Mouse (Mus musculus) heart, adult 2 months (tissue): ENCODE data around the gene Hdac4. TPM values are rescaled to one million over a fixed set of nuclear protein-coding genes. Genes with fewer than 3 reads are reported as not detected.

Source experiments
- DNase-seq, 2 experiments: peaks; one replicate each; pipeline ENCODE4 v3.0.0; 2021
- H3K27ac ChIP-seq: fragments of 200-600 bp; 2 replicates; pipeline ENCODE4 v1.8.1; 2022
- H3K27me3 ChIP-seq: fragments of 200-500 bp; 2 replicates; pipeline ENCODE4 v1.6.1; 2012; ENCODE audit warnings: mild to moderate bottlenecking, low read length, inconsistent platforms, mixed read lengths; ENCODE audit not compliant: control insufficient read depth, insufficient read depth
- H3K36me3 ChIP-seq: fragments of 200-500 bp; 2 replicates; pipeline ENCODE4 v1.6.1; 2012; ENCODE audit warnings: low read length, inconsistent platforms; ENCODE audit not compliant: control insufficient read depth, insufficient read depth
- H3K4me1 ChIP-seq: fragments of 200-500 bp; 2 replicates; pipeline ENCODE4 v1.6.1; 2011; ENCODE audit warnings: low read length; ENCODE audit not compliant: control insufficient read depth, insufficient read depth
- H3K4me3 ChIP-seq: fragments of 200-600 bp; 2 replicates; pipeline ENCODE4 v1.8.1; 2022
- H3K79me2 ChIP-seq: fragments of 200-500 bp; replicated peaks from 2 replicates; pipeline ENCODE4 v1.6.1; 2012; ENCODE audit warnings: mild to moderate bottlenecking, inconsistent platforms, low read length, moderate library complexity, mixed read lengths; ENCODE audit not compliant: control insufficient read depth, insufficient read depth
- H3K9ac ChIP-seq: fragments of 200-500 bp; 2 replicates; pipeline ENCODE4 v1.6.1; 2012; ENCODE audit warnings: low read depth, mild to moderate bottlenecking, control low read depth, inconsistent platforms, low read length, mixed read lengths
- CTCF ChIP-seq: fragments of 200-600 bp; IDR thresholded peaks from 2 replicates; pipeline ENCODE4 v1.8.1; 2022; ENCODE audit warnings: antibody characterized with exemption, mild to moderate bottlenecking, moderate library complexity
- EP300 ChIP-seq: fragments of 200-500 bp; IDR thresholded peaks from 2 replicates; pipeline ENCODE4 v1.6.1; 2011; ENCODE audit warnings: low read depth, low read length, control low read depth; ENCODE audit not compliant: insufficient read depth
- POLR2A ChIP-seq: fragments of 200-500 bp; IDR thresholded peaks from 2 replicates; pipeline ENCODE4 v1.6.1; 2011; ENCODE audit warnings: mild to moderate bottlenecking, low read depth, low read length, control low read depth; ENCODE audit not compliant: insufficient read depth
- WGBS: fragments of 180-500 bp; shearing (Covaris S2); methylation state at CpG from one replicate; pipeline ENCODE4 v1.1.7; 2018; 5-methylcytosine and 5-hydroxymethylcytosine counted together
- intact Hi-C: fragments of 180-260 bp; cut with DNase I; formaldehyde crosslinking; loops from one replicate; pipeline ENCODE4 v1.15.1; 2025
- long read RNA-seq: library from polyadenylated mRNA; stranded (forward); transcript quantifications from one replicate; pipeline ENCODE4 v2.0.0, GENCODE M21; 2021
- polyA plus RNA-seq: library from polyadenylated mRNA; depleted of rRNA; stranded (reverse); fragments of >200 nt; gene quantifications from 2 replicates; pipeline ENCODE4 v1.2.3, GENCODE M21; 2012; rRNA removed
- total RNA-seq, 2 experiments: library from RNA; stranded (reverse); gene quantifications; 2 replicates each; pipeline ENCODE4 v1.2.3; 2021

Hdac4 gene
- total RNA-seq (10 to 100 TPM; 41.3 to 45.1 TPM), polyA plus RNA-seq (15.6 and 20.7 TPM in 2 replicates)
- long read RNA-seq, partial matches to known transcripts, result 7 of 23 reads
- long read RNA-seq, other reads (novel, unspliced or antisense), result 16 of 23 reads

DNA sequence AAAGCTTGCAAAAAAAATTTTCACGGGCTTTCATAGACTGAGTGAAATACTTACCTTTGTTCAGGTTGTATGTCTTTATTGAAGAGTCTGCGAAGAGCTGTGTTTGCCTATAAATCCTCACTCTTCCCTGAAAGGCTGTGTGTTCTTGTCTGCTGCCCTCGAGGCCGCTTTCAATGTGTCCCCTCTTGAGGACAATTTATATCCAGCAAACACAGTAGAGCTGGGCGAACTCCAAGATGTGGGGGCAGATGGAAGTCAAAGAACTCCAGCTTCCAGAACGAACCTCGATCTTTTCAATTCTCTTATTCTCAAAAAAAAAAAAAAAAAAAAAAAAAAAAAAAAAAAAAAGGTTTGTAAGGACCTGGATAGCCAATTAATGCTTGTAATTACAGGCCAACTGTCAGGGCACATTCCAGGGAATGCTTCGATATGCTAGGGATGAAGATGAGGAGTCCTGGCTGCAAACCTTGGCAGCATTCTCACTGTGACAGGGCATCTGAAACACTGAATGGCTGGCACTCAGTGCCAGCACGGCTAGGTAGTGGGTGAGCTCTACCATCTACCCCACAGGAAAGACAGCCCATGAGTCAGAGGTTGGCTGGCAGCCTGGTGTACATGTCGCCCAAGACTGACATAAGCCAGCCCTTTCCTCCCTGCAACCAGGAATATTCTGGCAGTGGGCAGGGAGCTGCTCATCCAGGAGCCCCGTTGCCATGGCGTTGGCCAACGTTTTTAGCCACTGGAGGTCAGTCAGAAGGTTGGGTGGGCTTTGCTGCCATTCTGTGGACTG lies at the start of gene Hdac4:
Gene Hdac4, minus strand, starts transcription at position 340 of the 790 bp plus-strand sequence.
- Histone ChIP-seq H3K27ac (no peak within 1 kb of the TSS), H3K4me3 (no peak within 1 kb of the TSS), H3K4me1 (peaks cover 1% of the 10 kb centered on the region; the same call in 1 of the 2 replicates), H3K36me3 (no peaks in the 10 kb centered on the region), H3K79me2 (no peaks in the 10 kb centered on the region), H3K27me3 (no peaks in the 10 kb centered on the region), H3K9ac (no peak within 1 kb of the TSS)
- 44% methylated on average over 13 of the region's 13 CpGs for WGBS
- peak; percentile 62 to 77 for DNase-seq
- TF ChIP-seq EP300 (0 out of 2 replicates have a peak, but pooled peaks have one; percentile 51), POLR2A (no peak), CTCF (no peak)
- intact Hi-C loops, result no loop called here

DNA sequence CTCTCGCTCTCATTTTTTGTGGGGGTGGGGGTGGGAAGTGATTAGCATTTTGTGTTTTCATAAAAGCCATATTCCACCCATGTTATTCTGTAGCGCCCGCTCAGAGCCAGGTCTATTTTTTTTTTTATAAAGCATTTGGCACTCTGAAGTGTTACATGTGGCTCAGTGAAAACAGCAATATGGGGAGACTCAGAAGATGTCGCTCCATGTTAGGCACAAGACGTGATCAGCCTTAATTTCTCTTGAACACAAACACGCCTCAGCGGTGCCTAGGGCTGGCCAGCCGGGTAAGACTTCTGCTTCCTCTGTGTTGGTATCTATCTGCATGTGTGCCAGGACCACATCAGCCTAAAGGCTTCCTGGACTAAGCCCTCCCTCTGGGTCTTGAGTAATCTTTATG lies 48.0 kb upstream of the Hdac4 start:
- no peak overlapping the region for H3K4me3 ChIP-seq
- H3K36me3 ChIP-seq, result no peaks in the 10 kb centered on the region
- H3K27me3 ChIP-seq, result no peaks in the 10 kb centered on the region
- WGBS, result 86% methylated on average over 8 of the region's 8 CpGs
- H3K27ac ChIP-seq, result no peak overlapping the region
- intact Hi-C loops, result no loop called here
- TF ChIP-seq CTCF, result no peak
- TF ChIP-seq POLR2A, result no peak
- TF ChIP-seq EP300, result no peak
- H3K4me1 ChIP-seq, result no peaks in the 10 kb centered on the region
- no peaks in the 10 kb centered on the region for H3K79me2 ChIP-seq
- H3K9ac ChIP-seq, result no peak overlapping the region
- no peak for DNase-seq

DNA sequence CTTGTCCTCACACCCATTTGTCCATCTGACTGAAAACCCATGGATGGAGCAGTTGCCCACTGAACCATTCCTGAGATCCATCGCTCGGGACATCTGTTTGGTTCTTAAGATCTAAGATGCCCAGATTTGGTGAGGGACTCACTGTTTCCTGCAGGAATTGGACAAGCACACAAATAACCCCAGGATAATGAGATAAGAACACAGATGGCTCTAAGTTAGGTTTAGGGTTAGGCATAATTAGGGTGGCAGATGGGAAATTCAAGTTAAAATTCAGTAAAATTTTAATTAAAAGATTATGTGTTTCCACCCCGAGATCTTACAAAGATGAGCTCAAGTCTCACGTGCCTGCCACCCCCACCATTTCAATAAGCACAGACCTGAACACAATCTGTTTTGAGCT lies 44.6 kb upstream of the Hdac4 start:
- 88% methylated on average over 4 of the region's 4 CpGs for WGBS
- intact Hi-C loops, result no loop called here
- Histone ChIP-seq H3K36me3 (no peaks in the 10 kb centered on the region), H3K79me2 (no peaks in the 10 kb centered on the region), H3K9ac (no peak overlapping the region), H3K27me3 (no peaks in the 10 kb centered on the region), H3K27ac (no peak overlapping the region), H3K4me3 (no peak overlapping the region), H3K4me1 (no peaks in the 10 kb centered on the region)
- TF ChIP-seq POLR2A, result no peak
- TF ChIP-seq EP300, result no peak
- no peak for TF ChIP-seq CTCF
- DNase-seq, result no peak

- TF ChIP-seq CTCF, result no peak
- TF ChIP-seq POLR2A, result no peak
- TF ChIP-seq EP300, result no peak
- no peak overlapping the region for H3K4me3 ChIP-seq
- intact Hi-C loops, result no loop called here
- H3K27ac ChIP-seq, result no peak overlapping the region
- H3K36me3 ChIP-seq, result no peaks in the 10 kb centered on the region
- no peak for DNase-seq
- no peaks in the 10 kb centered on the region for H3K4me1 ChIP-seq
- H3K27me3 ChIP-seq, result no peaks in the 10 kb centered on the region
- no peaks in the 10 kb centered on the region for H3K79me2 ChIP-seq
- 84% methylated on average over 4 of the region's 4 CpGs for WGBS
- no peak overlapping the region for H3K9ac ChIP-seq
These were observed 40.1 kb upstream of the Hdac4 start for GRCm38 (mm10) chr1:92235600-92235999.

DNA sequence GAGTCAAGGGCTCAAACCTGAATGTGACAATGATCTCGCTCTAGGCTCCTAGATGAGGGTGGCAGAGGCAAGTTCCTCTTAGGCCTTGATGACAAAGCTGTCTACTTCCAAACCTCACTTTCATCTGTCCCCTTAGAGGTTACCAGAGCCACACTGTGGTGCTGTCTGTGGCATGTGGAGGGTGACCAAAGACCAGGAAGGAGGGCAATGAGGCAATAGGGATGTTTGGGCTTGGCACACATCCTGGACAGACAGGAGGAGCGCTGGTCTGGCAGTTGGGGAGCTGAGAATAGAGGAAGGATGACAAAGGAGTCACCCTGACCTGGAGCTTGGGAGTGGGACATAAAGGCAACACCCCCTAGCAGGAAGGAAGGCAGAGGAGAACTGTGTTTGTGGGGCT lies 29.8 kb upstream of the Hdac4 start:
- Histone ChIP-seq H3K4me1 (no peaks in the 10 kb centered on the region), H3K27me3 (no peaks in the 10 kb centered on the region), H3K79me2 (no peaks in the 10 kb centered on the region), H3K27ac (no peak overlapping the region), H3K9ac (no peak overlapping the region), H3K4me3 (no peak overlapping the region), H3K36me3 (no peaks in the 10 kb centered on the region)
- intact Hi-C loops, result no loop called here
- 65% methylated on average over 2 of the region's 2 CpGs for WGBS
- TF ChIP-seq EP300 (no peak), CTCF (no peak), POLR2A (no peak)
- DNase-seq, result no peak
